Mouse (Mus musculus) lung, adult 2 months (tissue): ENCODE data around the gene Tecr.

Experiments used
- CTCF ChIP-seq: fragments of 200-500 bp; IDR thresholded peaks from 2 replicates; pipeline ENCODE4 v1.5.1; 2011; ENCODE audit warnings: mild to moderate bottlenecking, low read length, control low read depth; ENCODE audit not compliant: insufficient read depth
- POLR2A ChIP-seq: fragments of 200-500 bp; IDR thresholded peaks from 2 replicates; pipeline ENCODE4 v1.6.1; 2011; ENCODE audit warnings: low read depth, mild to moderate bottlenecking, control low read depth, low read length, borderline replicate concordance; ENCODE audit errors: extremely low read depth

DNA sequence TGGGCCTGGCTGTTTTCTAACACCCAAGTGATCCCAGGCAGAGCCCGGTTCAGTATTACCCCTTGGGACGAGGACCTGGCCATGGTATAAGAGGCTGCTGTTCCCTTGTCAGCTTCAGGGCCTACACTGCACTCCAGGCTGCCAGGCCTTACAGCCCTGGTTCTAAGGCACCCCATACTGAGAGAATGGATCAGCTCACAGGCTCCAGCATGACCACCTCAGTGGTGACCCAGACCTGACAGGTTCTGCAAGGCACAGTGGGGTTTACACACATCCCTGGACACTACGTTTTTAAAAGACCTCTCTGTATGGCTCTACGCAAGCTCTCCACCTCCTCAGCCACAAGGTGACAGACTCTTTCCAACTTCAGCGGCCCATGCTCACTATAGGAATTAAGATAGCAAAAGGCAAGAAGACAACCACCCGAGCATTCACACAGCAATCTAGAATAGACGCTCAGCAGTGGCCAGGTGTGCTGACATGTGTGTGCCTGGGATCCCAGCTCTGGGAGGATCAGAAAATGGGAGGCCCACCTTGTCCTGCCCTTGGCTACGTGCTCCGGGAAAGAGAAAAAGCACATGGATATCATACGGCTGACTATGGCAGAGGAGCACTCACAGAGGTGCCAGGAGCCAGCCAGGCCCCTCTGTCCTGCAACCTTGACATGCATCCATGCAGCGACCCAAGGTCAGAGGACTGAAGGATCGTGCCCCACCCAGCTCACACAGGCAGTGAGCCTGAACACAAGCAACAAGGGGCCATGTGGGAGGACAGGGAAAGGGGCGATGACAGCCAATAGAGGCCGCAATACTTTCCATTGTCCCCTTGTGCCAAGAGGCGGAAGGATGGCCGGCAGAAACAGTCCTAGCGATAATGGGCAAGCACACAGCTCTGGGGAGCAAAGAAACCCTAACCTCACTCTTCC, 29.4 kb downstream of the Tecr start:
- no peak for TF ChIP-seq CTCF
- no peak for TF ChIP-seq POLR2A
